Mouse (Mus musculus) bone marrow macrophage, adult 2 months (primary cell): Measurements from ENCODE around the gene Cd52.

Experiments used
- CTCF ChIP-seq: IDR thresholded peaks from 2 replicates; pipeline ENCODE4 v1.5.1; 2012; ENCODE audit warnings: low read depth, mild to moderate bottlenecking, low read length, moderate library complexity
- POLR2A ChIP-seq: IDR thresholded peaks from 2 replicates; pipeline ENCODE4 v1.6.1; 2012; ENCODE audit warnings: mild to moderate bottlenecking, low read depth, low read length, borderline replicate concordance

GRCm38 (mm10) chr4:134065431-134066004, 29.4 kb downstream of the Cd52 start:
- TF ChIP-seq POLR2A (no peak), CTCF (no peak)
